Mouse (Mus musculus) cortical plate, adult 2 months (tissue): ENCODE data around the gene Ncoa4. TPM values are rescaled to one million over a fixed set of nuclear protein-coding genes. Genes with fewer than 3 reads are reported as not detected.
A peak's percentile ranks its signal among the peaks of the same experiment; 100 is the strongest.
"Not testable (repeated sequence)": the region's sequence is repeated elsewhere in the genome, so short reads cannot be mapped to it uniquely, and the experiment has no call there.

Source experiments
- H3K27ac ChIP-seq: fragments of 200-500 bp; 2 replicates; pipeline ENCODE4 v1.5.1; 2012; ENCODE audit warnings: low read length, control low read depth, inconsistent platforms; ENCODE audit not compliant: insufficient read depth
- H3K4me1 ChIP-seq: fragments of 200-500 bp; 2 replicates; pipeline ENCODE4 v1.6.1; 2011; ENCODE audit warnings: low read length; ENCODE audit not compliant: control insufficient read depth, insufficient read depth
- H3K4me3 ChIP-seq: fragments of 200-500 bp; 2 replicates; pipeline ENCODE4 v1.5.1; 2011; ENCODE audit warnings: mild to moderate bottlenecking, low read length, control low read depth; ENCODE audit not compliant: insufficient read depth
- CTCF ChIP-seq: fragments of 200-500 bp; IDR thresholded peaks from 2 replicates; pipeline ENCODE4 v1.5.1; 2011; ENCODE audit warnings: mild to moderate bottlenecking, control low read depth, low read length; ENCODE audit not compliant: insufficient read depth; ENCODE audit errors: extremely low read depth
- POLR2A ChIP-seq: fragments of 200-500 bp; IDR thresholded peaks from 2 replicates; pipeline ENCODE4 v1.6.1; 2011; ENCODE audit warnings: mild to moderate bottlenecking, low read length, control low read depth; ENCODE audit not compliant: insufficient read depth; ENCODE audit errors: extremely low read depth
- polyA plus RNA-seq: library from polyadenylated mRNA; depleted of rRNA; stranded (reverse); fragments of >200 nt; gene quantifications from 2 replicates; pipeline ENCODE4 v1.2.3, GENCODE M21; 2012; rRNA removed

Gene Ncoa4
- polyA plus RNA-seq, 1 experiment, result 55.6 TPM

- no peak for TF ChIP-seq CTCF
- H3K4me1 ChIP-seq, result no peaks in the 10 kb centered on the region
- no peak overlapping the region for H3K4me3 ChIP-seq
- no peak overlapping the region for H3K27ac ChIP-seq
Measured at GRCm38 (mm10) chr14:32190627-32191391, 31.1 kb downstream of the Ncoa4 start.

GRCm38 (mm10) chr14:32191926-32192325 lies 32.3 kb downstream of the Ncoa4 start:
- TF ChIP-seq CTCF (no peak), POLR2A (no peak)
- Histone ChIP-seq H3K4me3 (no peak overlapping the region), H3K4me1 (no peaks in the 10 kb centered on the region), H3K27ac (no peak overlapping the region)

- no peaks in the 10 kb centered on the region for H3K4me1 ChIP-seq
- TF ChIP-seq POLR2A, result no peak
- peak; percentile 73 for TF ChIP-seq CTCF
- no peak overlapping the region for H3K4me3 ChIP-seq
- H3K27ac ChIP-seq, result no peak overlapping the region
Measured at GRCm38 (mm10) chr14:32192437-32192836, 32.8 kb downstream of the Ncoa4 start.

- not testable (repeated sequence) for H3K4me3 ChIP-seq, H3K4me1 ChIP-seq, H3K27ac ChIP-seq
Measured at GRCm38 (mm10) chr14:32193557-32193956, 33.9 kb downstream of the Ncoa4 start.

GRCm38 (mm10) chr14:32201354-32201753 lies 41.7 kb downstream of the Ncoa4 start:
- peak overlapping the region; percentile 91 for H3K4me3 ChIP-seq
- peaks cover 14% of the 10 kb centered on the region for H3K4me1 ChIP-seq
- no peak overlapping the region for H3K27ac ChIP-seq
- TF ChIP-seq POLR2A (no peak), CTCF (no peak)

- peaks cover 14% of the 10 kb centered on the region for H3K4me1 ChIP-seq
- H3K27ac ChIP-seq, result no peak within 1 kb of the TSS
- peak within 1 kb of the TSS; percentile 91 for H3K4me3 ChIP-seq
- no peak for TF ChIP-seq CTCF
- TF ChIP-seq POLR2A, result 0 out of 2 replicates have a peak, but pooled peaks have one; percentile 11
Measured at GRCm38 (mm10) chr14:32201791-32202451, 42.3 kb downstream of the Ncoa4 start, which contains the start of the genes Timm23 and Parg. Gene Timm23, minus strand, starts transcription at chr14:32201898. Gene Parg, plus strand, starts transcription at chr14:32201949.

- H3K4me1 ChIP-seq, result no peaks in the 10 kb centered on the region
- no peak overlapping the region for H3K4me3 ChIP-seq
- H3K27ac ChIP-seq, result no peak overlapping the region
- TF ChIP-seq CTCF (no peak), POLR2A (no peak)
Measured at GRCm38 (mm10) chr14:32226601-32227000, 66.9 kb downstream of the Ncoa4 start.

GRCm38 (mm10) chr14:32228996-32229395 lies 69.3 kb downstream of the Ncoa4 start:
- no peak for TF ChIP-seq POLR2A
- Histone ChIP-seq H3K27ac (no peak overlapping the region), H3K4me3 (no peak overlapping the region), H3K4me1 (no peaks in the 10 kb centered on the region)

Other genes with a start within 250 kb of the Ncoa4 start
- gene Galnt15, start 130.9 kb upstream of the Ncoa4 start, polyA plus RNA-seq, result 1.3 and 2.1 TPM in 2 replicates
- 20.5 and 21.1 TPM in 2 replicates for gene Oxnad1, start 74.5 kb upstream of the Ncoa4 start, polyA plus RNA-seq
- gene Dph3, start 74.1 kb upstream of the Ncoa4 start, polyA plus RNA-seq, result 41.9 and 46.3 TPM in 2 replicates
- not detected in 2 replicates for gene Msmb, start 17.8 kb upstream of the Ncoa4 start, polyA plus RNA-seq
- gene Timm23, start 42.0 kb downstream of the Ncoa4 start, polyA plus RNA-seq, result 121 and 128 TPM in 2 replicates
- 16.7 and 17.3 TPM in 2 replicates for gene Parg, start 42.1 kb downstream of the Ncoa4 start, polyA plus RNA-seq
- gene Ogdhl, start 162.2 kb downstream of the Ncoa4 start, polyA plus RNA-seq, result 74.6 and 77.2 TPM in 2 replicates
- 0.38 and 0.54 TPM in 2 replicates for gene 1700024G13Rik, start 228.5 kb downstream of the Ncoa4 start, polyA plus RNA-seq